Mouse (Mus musculus) 3T3-L1 (cell line): ENCODE measurements around the gene Gm1110.
"Not testable (repeated sequence)": the region's sequence is repeated elsewhere in the genome, so short reads cannot be mapped to it uniquely, and the experiment has no call there.

Source experiments
- DNase-seq: peaks from one replicate; pipeline ENCODE4 v3.0.0-alpha.2; 2015; ENCODE audit warnings: low read depth, low spot score

Gm1110 gene

DNA sequence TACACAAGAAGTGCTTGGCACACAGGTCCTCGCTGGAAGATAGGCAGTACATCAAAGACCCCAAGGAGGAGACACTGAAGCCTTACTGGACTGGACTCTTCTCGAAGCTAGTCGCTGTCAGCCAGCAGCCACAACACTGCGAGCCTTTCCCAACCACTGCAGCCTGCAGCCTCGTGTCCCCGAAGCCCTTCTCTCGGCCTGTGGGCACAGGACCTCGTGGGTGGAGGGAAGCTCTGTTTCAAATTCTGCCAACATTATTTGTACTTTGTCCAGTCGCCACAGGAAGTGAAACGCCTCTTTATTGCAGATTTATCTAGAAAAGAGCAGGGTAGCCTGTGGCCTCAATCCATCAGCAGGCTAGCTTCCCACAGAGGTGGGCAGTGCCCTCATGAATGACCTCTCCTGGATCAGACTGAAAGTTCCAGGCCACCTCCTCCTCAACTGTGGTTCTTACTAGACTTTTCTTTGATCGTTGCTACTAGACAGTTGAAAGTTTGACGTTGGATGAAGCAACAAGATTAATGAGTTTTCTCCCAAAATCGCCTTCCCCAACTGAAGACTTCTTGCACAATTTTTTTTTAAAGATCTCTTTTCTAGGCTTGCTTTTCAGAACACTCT lies at the start of gene Gm1110:
Gene Gm1110, minus strand, starts transcription at position 203 of the 618 bp plus-strand sequence.
- no peak for DNase-seq

DNA sequence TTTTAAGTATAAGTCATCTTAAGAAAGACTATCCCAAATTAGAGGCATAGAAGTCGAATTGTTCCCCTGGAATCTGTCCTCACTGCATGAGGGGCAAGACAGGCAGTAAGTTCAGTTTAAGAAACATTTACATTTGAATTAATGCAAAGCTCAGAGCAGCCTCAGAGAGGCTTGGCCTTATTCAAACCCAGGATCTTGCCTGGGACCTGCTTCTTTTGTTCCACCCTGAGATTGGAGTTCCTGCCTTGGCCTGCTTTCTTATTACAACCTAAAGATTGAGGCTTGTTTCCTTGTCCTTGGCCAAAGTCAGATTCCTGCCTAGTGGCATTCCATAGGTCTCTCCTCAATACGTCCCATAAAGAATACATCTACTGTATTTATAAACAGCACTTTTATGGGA lies 24.9 kb upstream of the Gm1110 start:
- no peak for DNase-seq

DNA sequence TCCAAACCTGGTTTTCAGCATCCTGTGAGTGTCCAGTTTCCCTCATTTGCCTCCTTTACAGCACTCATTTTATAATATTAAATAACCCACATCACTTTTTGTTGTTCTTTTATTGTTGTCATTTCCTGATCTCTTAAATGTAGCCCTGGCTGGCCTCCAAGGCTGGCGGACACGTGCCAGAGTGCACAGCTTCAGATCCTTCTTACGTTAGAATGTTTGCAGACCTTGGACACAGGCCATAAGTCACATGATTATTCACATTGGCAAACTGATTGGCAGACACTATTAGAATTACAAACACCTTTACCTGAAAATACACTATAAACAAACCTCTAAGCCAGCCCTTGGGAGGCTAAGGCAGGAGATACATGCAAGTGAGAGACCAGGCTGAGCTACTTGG lies 1.2 kb upstream of the Gm1110 start:
- DNase-seq = no peak

DNA sequence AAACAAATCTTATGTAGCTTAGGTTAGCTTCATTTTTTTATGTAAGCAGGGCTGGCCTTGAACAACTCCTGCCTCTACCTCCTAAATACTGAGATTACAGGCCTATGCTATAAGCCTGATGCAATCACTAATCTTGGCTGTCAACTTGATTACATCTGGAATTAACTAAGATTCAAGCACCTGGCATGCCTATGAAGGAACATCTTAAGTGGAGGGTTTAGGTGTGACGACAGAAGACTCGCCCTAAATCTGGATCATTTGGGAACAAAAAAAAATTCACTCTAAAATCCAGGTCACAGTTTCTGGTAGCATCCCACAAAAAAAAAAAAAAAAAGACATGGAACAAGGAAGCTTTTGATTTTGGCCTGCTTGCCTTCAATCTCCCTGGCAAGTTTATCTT lies 3.1 kb downstream of the Gm1110 start:
- no peak for DNase-seq

DNA sequence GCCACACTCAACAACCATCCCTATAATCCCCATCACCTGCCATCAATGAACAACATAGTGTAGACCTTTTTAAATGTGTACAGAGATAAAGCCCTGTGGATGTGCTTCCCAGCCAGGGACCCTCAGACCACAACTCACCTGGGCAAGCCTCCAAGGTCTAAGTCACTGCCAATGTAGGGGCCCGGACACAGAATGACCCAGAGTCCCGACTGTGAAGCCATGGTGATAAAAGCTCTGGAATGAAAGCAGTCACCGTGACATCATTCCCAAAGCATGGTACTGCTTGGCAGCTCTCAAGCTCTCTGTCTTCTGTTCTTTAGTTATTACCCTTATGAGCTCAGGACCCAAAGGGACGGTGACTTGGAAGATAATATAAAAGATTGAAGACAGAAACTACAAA lies 9.8 kb downstream of the Gm1110 start:
- DNase-seq = no peak

DNA sequence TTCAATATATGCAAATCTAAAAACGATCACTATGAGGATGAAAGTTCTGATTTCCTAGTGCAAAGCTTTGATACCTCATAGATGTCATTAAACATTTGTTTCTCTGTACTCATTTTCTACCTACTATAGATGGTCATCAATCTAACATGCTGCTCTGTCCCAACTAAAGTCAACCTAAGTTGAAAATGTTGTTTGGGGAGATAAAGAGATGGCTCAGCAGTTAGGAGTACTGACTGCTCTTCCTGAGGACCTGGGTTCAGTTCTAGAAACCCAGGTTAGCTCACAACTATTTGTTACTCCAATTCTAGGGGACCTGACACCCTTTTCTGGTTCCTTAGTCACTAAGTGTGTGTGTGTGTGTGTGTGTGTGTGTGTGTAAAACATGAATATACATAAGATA lies 11.7 kb downstream of the Gm1110 start:
- no peak for DNase-seq

DNA sequence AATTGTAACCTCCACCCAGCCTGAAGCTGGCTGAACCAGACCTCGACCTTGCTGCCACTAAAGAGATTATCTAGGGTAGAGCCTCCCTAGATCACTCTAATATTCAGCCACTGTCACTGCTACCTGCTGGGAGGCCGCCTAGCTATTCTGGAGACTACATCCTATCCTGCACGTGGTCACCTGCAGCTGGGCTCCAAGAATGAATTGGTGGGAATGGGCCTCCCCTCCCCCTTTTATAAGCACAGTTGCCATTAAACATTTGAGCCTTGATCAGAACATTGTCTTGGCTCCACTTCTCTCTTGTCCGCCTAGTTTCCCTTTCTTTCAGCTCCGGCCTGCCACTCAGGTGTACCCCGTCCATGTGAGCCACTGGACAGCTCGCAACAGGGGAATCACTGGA lies 53.1 kb downstream of the Gm1110 start:
- not testable (repeated sequence) for DNase-seq

DNA sequence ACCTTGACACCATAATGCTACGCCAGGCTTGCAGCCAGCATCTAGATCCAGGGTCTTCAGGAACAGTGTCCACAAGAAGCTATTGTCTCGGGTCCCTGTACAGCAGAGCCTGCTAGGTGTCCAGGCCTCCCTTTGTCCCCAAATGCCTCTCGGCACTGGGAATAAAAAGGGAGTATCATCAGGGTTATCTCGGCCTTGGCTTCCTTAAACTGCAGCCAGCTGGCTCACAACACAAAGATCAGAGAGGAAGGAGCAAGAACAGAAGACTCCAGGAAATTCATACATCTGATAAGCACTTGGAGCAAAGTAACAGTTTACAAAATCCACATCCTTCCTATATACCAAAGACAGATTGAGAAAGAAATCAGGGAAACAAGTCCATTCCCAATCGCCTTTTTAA lies 62.2 kb downstream of the Gm1110 start, which contains the start of gene Glb1l3:
Gene Glb1l3, minus strand, starts transcription at position 140 of the 400 bp plus-strand sequence.
- DNase-seq = no peak

DNA sequence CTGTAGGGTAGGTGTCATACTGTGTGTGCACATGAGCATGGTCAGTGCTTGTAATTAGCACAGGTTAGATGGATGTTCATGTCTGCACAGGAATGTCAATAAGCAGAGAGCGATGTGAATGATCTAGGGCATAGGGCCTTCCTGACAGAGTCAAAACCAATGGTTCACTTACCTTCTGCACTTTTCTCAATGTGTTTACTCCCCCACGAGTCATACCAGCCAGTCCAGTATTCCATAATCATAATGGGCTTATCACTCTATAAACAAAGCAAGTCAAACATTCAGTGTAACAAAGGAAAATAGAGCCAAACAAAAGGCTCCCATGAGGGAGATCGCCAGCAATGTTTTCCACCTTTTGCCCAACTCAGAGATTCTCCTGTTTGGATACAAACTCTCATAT lies 91.8 kb downstream of the Gm1110 start:
- no peak for DNase-seq
